Mouse (Mus musculus): ENCODE results near the gene Fndc3b.

DNA sequence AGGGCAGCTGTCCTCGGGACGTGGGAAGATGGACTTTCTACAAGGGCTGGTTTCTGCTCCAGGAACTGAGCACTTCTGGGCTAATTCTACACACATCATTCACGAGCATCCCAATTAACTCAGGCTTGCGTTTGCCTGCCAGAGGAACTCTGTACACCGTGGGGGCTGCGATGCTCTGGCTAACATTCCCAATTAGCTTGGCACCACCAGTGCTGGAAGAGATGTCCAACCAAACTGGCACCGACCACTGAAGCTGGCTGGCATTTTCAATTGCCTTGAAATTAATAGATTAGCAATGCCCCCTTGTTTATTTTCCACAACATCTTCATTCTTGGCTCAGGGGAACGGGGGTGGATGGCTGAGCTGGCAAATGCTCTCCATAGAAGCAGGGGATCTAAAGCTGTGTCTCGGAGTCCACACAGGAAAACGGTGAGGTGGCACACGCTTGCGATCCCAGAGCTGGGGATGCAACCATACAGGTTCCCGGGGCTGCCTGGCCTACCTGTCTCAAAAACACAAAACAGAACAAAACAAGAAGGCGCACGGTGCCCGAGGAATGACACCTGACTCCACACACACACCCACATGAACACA is 232.4 kb downstream of the Fndc3b start:
- TF ChIP-seq CTCF (IDR thresholded peaks at IDR 0.05; ENCODE audit: low read depth) (no peak), EP300 (optimal IDR thresholded peaks at IDR 0.05) (no peak)
